Mouse (Mus musculus) testis, postnatal 14 days (tissue): Measurements from ENCODE around the gene Mdm2.
"Not testable (repeated sequence)": the region's sequence is repeated elsewhere in the genome, so short reads cannot be mapped to it uniquely, and the experiment has no call there.

Experiments used
- DNase-seq: peaks from one replicate; pipeline ENCODE4 v3.0.0; 2021; ENCODE audit warnings: low spot score

Mdm2 gene

GRCm38 (mm10) chr10:117710604-117711141 lies at the start of gene Mdm2:
TSS of gene Mdm2 (minus strand) at chr10:117710758.
- DNase-seq, result peak; percentile 93

- DNase-seq, result no peak
Measured at GRCm38 (mm10) chr10:117759844-117760630, 49.5 kb upstream of the Mdm2 start.

- DNase-seq, result no peak
Measured at GRCm38 (mm10) chr10:117758749-117759727, 48.5 kb upstream of the Mdm2 start.

GRCm38 (mm10) chr10:117758344-117758743 lies 47.8 kb upstream of the Mdm2 start:
- not testable (repeated sequence) for DNase-seq

GRCm38 (mm10) chr10:117757796-117758342 lies 47.3 kb upstream of the Mdm2 start:
- no peak for DNase-seq

- DNase-seq, result no peak
Measured at GRCm38 (mm10) chr10:117757259-117757658, 46.7 kb upstream of the Mdm2 start.

- DNase-seq, result no peak
Measured at GRCm38 (mm10) chr10:117756784-117757183, 46.2 kb upstream of the Mdm2 start.

GRCm38 (mm10) chr10:117755799-117756467 lies 45.4 kb upstream of the Mdm2 start:
- no peak for DNase-seq

GRCm38 (mm10) chr10:117755086-117755798 lies 44.7 kb upstream of the Mdm2 start:
- no peak for DNase-seq

GRCm38 (mm10) chr10:117754609-117754940 lies 44.0 kb upstream of the Mdm2 start:
- DNase-seq, result no peak

GRCm38 (mm10) chr10:117753711-117754608 lies 43.4 kb upstream of the Mdm2 start:
- DNase-seq, result no peak

GRCm38 (mm10) chr10:117752851-117753647 lies 42.5 kb upstream of the Mdm2 start:
- DNase-seq, result no peak

- no peak for DNase-seq
Measured at GRCm38 (mm10) chr10:117752304-117752821, 41.8 kb upstream of the Mdm2 start.

- no peak for DNase-seq
Measured at GRCm38 (mm10) chr10:117751744-117752143, 41.2 kb upstream of the Mdm2 start.

- no peak for DNase-seq
Measured at GRCm38 (mm10) chr10:117751282-117751610, 40.7 kb upstream of the Mdm2 start.

- DNase-seq, result no peak
Measured at GRCm38 (mm10) chr10:117750529-117751281, 40.1 kb upstream of the Mdm2 start.

- DNase-seq, result no peak
Measured at GRCm38 (mm10) chr10:117749787-117750343, 39.3 kb upstream of the Mdm2 start.

- no peak for DNase-seq
Measured at GRCm38 (mm10) chr10:117749050-117749686, 38.6 kb upstream of the Mdm2 start.
